Mouse (Mus musculus): ENCODE data around the gene Nacad.

Gene Nacad

GRCm38 (mm10) chr11:6581560-6581959 is 24.3 kb downstream of the Nacad start:
- no peak for DNase-seq (ENCODE audit: low read depth, low spot score)

- DNase-seq (ENCODE audit: low read depth, low spot score), result no peak
Measured at GRCm38 (mm10) chr11:6580065-6580750, 25.6 kb downstream of the Nacad start.

GRCm38 (mm10) chr11:6579361-6579760 is 26.5 kb downstream of the Nacad start:
- no peak for DNase-seq (ENCODE audit: low read depth, low spot score)

- DNase-seq (ENCODE audit: low read depth, low spot score), result no peak
Measured at GRCm38 (mm10) chr11:6576151-6576550, 29.7 kb downstream of the Nacad start.

GRCm38 (mm10) chr11:6569410-6569777 is 36.5 kb downstream of the Nacad start:
- DNase-seq (ENCODE audit: low read depth, low spot score), result no peak

- DNase-seq (ENCODE audit: low read depth, low spot score), result peak; percentile 54
Measured at GRCm38 (mm10) chr11:6568584-6569409, 37.1 kb downstream of the Nacad start.

GRCm38 (mm10) chr11:6567951-6568350 is 37.9 kb downstream of the Nacad start:
- DNase-seq (ENCODE audit: low read depth, low spot score), result peak; percentile 82

GRCm38 (mm10) chr11:6566496-6566895 is 39.4 kb downstream of the Nacad start:
- peak; percentile 50 for DNase-seq (ENCODE audit: low read depth, low spot score)

GRCm38 (mm10) chr11:6563201-6563600 is 42.7 kb downstream of the Nacad start:
- DNase-seq (ENCODE audit: low read depth, low spot score), result peak; percentile 38

- DNase-seq (ENCODE audit: low read depth, low spot score), result peak; percentile 54
Measured at GRCm38 (mm10) chr11:6562359-6562758, 43.5 kb downstream of the Nacad start.

GRCm38 (mm10) chr11:6561474-6561873 is 44.4 kb downstream of the Nacad start:
- DNase-seq (ENCODE audit: low read depth, low spot score), result no peak

- DNase-seq (ENCODE audit: low read depth, low spot score), result peak; percentile 79
Measured at GRCm38 (mm10) chr11:6560655-6561360, 45.0 kb downstream of the Nacad start.

GRCm38 (mm10) chr11:6559996-6560395 is 45.9 kb downstream of the Nacad start:
- DNase-seq (ENCODE audit: low read depth, low spot score), result peak; percentile 68

- peak; percentile 61 for DNase-seq (ENCODE audit: low read depth, low spot score)
Measured at GRCm38 (mm10) chr11:6558234-6558633, 47.6 kb downstream of the Nacad start.

GRCm38 (mm10) chr11:6550201-6550600 is 55.7 kb downstream of the Nacad start:
- no peak for DNase-seq (ENCODE audit: low read depth, low spot score)

GRCm38 (mm10) chr11:6549770-6550169 is 56.1 kb downstream of the Nacad start:
- DNase-seq (ENCODE audit: low read depth, low spot score), result no peak
